Mouse (Mus musculus) cerebellum, adult 2 months (tissue): ENCODE measurements around the gene Rplp2.
"Not testable (repeated sequence)": the region's sequence is repeated elsewhere in the genome, so short reads cannot be mapped to it uniquely, and the experiment has no call there.

ENCODE experiments used
- CTCF ChIP-seq: fragments of 200-500 bp; IDR thresholded peaks from 2 replicates; pipeline ENCODE4 v1.5.1; 2011; ENCODE audit warnings: low read depth, mild to moderate bottlenecking, control low read depth, low read length, moderate library complexity, borderline replicate concordance; ENCODE audit not compliant: insufficient read depth
- POLR2A ChIP-seq: fragments of 200-500 bp; IDR thresholded peaks from 2 replicates; pipeline ENCODE4 v1.6.1; 2011; ENCODE audit warnings: low read length, control low read depth, borderline replicate concordance; ENCODE audit not compliant: insufficient read depth

GRCm38 (mm10) chr7:141446374-141446773, 796 bp upstream of the Rplp2 start:
- TF ChIP-seq POLR2A, CTCF: not testable (repeated sequence)
